Mouse (Mus musculus) right cerebral cortex, postnatal 25 days (tissue): ENCODE results near the gene Nek7.

Source experiments
- DNase-seq: peaks from one replicate; pipeline ENCODE4 v3.0.0; 2022

The Nek7 gene

GRCm38 (mm10) chr1:138607862-138608261 lies 12.1 kb downstream of the Nek7 start:
- no peak for DNase-seq

DNA sequence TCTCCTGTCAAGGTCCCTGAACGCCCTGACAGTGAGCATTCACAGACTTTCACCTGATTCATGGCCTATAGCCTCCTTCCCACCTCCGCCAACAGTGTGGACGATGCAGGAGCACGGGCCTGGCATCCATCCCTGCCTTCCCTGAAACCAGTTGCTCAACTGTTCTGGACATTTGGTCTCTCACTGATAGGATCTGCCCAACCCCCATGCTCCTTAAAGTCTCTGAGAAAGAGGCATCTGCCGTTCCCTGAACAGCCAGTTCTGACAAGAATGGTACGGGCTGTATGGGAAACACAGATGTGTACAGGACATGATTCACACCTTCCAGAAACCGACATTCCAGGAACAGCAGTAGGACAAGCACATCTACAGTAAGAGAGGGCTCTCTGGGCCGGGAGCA lies 13.2 kb downstream of the Nek7 start:
- DNase-seq, result no peak

- no peak for DNase-seq
These were observed 15.2 kb downstream of the Nek7 start for GRCm38 (mm10) chr1:138604736-138605135.

DNA sequence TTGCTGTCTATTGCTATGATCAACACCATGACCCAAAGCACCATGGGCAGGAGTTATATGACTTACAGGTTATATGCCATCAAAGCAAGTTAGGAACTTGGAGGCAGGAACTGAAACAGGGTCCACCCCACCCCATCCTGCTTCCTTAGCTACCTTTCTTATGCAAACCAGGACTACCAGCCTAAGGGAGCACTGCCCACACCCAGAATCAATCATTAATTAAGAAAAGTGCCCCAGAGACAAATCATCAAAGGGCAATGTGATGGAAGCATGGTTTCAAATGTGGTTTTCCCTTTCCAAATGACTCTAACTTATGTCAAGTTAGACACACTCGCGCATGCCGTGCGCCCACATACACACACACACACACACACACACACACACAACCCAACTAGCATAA lies 16.0 kb downstream of the Nek7 start:
- DNase-seq, result no peak

DNA sequence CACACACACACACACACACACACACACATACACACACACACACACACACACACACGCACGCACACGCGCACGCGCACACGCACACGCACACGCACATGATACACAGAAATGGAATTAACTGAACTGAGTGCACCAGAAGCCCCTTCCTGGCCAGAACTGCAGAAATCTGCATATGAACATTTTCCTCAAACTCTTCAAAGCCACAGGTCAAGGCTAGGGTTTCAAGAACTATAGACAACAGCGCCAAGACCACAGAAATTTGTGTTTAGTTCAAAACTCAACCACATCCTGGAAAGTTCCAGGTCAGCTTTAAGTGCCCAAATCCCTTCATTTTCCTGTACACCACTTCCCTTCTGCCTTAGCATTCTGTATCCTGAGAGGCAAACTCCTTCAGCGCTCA lies 21.9 kb downstream of the Nek7 start:
- DNase-seq, result no peak

GRCm38 (mm10) chr1:138596127-138596706 lies 23.7 kb downstream of the Nek7 start:
- no peak for DNase-seq

- DNase-seq, result no peak
These were observed 25.0 kb downstream of the Nek7 start for GRCm38 (mm10) chr1:138594910-138595309.

DNA sequence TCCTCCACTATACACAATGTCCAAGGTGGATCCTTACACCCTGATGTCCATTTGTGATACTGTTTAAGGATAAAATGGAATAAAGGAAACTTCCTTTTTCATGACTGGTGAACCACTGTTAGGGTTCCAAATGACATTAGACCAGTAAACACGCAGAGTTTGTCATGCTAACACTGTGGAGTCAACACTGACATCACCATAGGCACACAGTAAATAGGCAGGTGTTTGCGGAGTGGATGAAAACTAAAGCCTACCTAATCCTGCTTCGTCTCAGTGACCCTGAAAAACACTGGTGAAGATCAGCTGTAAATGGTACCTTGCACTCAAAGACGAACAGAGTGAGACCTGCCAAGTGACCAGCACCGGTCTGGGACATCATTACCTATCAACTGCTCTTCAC lies 26.0 kb downstream of the Nek7 start:
- DNase-seq, result no peak

DNA sequence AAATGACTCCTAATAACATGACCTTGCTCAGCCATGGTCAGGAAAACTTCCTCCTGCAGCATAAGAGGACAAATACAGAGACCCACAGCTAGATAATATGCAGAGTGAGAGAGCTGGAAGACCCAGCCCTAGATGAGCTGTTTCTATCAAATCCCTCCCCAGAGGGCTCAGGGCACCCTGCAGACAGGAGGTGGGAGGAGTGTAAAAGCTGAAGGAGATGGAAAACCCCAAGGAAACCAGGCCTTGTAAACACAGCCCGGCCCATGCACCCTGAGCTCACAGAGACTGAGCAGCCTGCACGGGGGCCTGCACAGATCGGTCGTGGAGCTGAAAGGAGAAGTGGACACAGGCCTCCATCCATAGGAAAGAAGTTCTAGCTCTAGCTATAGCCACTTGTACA lies 27.5 kb downstream of the Nek7 start:
- no peak for DNase-seq

GRCm38 (mm10) chr1:138590451-138591022 lies 29.4 kb downstream of the Nek7 start:
- no peak for DNase-seq

DNA sequence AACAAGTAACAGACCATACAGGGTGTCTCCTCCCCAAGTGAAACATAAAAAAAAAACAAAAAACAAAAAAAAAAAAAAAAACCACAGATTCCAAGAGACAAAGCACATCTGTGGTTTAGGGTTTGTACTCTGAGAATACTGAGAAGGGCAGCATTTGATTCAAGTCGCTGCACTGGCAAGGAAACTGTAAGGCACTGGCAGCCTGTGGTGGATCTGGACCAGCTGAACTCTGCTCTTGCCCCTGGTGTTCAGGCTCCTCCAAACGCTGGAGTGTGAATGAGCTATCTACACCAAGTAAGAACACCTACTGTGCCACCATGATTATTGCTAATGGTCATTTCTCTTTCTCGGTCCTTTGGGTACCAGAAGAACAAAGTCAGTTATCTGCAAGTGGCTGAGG lies 30.8 kb downstream of the Nek7 start:
- DNase-seq, result no peak

DNA sequence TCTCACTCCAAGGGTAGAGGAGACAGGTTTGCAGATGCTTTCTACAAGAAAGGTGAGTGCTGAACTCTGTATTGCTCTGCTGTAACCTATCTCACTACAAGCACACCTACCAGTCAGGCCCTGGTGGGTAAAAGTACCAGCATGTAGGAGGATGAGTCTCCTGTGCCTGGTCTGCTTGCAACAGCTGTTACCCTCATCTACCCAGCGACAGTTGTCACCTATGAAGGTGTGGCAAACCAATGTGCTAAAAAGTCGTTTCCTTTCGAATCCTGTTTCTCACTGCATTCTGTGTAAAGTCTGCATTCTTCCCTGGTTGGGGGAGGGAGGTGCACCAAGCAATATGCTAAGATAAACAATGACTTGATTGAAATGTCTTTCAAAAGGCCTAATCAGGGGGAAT lies 32.1 kb downstream of the Nek7 start:
- DNase-seq, result no peak

- DNase-seq, result no peak
These were observed 33.0 kb downstream of the Nek7 start for GRCm38 (mm10) chr1:138586891-138587290.

DNA sequence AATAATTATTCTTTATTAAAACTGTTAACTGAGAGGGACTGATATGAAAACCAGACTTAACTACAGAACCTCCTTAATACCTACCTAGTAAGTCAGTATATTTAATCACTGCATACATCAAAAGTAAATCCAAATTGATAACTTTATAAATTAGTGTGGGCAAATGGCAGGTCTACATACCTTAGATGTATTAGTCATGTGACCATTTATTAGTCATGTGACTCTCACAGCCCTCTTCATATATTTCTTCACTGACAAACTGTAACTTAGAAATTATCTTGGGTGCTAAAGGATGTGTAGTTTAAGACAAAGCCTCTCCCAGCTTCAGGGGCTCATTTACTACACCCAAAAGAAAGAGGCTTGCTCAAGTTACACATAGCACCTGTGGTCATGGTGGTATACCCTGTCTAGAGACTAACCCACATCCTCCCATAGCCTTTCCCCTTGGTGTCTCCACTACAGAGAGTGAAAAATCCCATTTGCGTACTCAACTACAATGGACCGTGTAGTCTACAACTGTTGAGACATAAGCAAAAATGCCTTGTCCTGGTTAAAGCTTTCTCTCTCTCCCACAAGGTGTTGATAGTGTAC lies 35.4 kb downstream of the Nek7 start:
- DNase-seq, result no peak

DNA sequence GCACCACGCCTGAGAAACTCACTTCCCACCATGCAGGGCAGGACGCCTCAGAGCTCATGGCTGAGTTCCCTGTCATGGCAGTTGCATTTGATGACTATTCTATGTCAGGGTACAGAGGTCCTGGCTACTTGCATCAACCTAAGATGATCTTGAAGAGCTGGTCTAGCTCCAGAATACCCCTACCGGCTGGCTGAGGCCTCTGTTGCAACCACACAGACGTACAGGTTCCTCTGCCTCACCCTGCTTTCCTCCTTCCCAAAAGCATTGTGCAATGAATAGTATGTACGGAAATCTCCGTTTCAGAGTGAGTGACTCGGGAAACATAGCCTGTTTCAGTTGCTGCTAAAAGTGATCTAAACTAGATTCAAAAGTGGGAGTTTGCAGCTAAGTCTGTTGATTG lies 37.7 kb downstream of the Nek7 start:
- no peak for DNase-seq

DNA sequence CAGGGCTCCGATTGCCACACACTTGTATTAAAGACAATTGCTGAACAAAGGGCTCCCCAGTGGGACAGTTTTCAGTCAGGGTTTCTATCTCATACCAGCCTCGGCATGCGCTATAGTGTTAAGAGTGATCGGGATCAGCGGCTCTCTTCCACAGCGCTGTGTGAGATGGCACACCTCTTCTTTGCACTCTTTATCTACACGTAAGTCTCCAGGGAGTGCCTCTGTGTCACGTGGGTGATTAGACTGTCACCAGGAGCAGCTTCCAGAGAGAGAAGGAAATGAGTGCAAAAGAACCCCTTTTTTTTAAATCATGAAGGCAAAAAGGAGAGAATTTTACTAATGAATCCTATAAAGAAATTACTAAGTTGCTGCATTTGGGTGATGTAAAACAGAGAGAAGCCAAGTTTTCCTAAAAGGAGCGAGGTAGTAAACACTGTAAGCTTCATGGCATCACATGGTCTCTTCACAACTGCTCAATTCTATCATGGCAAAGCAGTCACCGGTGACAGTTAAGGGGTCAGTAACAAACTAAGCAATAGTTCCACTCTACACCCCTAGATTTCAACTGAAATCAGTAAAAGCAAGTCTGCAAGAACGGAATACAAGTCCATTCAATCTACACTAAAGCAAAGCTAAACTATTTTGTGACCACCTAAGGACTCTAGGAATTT lies 40.0 kb downstream of the Nek7 start:
- no peak for DNase-seq

GRCm38 (mm10) chr1:138579207-138579606 lies 40.7 kb downstream of the Nek7 start:
- DNase-seq, result no peak

DNA sequence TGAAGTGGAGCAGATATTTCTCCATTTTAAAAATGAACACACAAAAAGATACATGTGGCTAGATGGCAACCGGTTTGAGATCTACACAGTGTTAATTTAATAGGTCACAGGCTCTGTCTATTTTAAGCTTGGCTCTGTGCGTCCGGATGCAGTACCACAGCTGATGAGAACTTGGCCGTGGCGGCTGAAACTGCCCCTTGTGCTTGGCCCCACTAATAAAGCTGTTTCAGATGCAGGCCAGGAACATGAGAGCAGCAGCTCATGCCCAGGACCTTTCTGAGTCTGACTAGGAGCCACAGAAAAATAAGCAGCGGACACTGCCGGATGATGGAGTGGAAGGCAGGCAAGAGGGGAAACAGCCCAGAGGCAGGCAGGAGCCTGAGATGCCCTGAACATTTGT lies 43.1 kb downstream of the Nek7 start:
- DNase-seq, result no peak

DNA sequence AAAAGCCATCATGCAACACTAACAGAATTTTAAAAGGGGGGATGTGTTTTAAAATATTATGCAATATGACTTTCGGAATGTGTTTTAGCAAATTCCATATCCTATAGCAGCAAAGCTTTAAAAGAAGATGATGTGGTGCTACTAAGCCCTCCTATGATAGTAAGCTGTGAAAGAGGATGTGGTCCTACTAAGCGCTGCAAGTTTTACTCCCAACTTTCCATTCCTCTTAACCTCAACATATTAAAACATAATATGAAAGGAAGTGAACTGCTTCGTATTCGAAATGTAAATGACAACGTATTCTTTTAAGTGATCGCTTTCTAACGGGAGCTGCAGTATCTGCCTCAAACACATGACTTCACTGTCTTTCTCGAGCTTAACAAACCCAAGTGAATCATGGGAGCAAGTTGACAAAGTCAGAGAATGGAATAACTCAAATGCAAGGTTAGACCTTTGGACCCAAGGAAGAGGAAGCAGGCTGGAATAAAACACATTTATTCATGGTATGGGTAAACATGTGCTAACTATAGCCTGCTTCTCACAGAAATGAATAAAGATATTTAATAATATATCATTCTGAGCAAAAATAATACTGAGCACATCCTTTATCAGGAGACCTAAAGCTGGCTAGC lies 43.8 kb downstream of the Nek7 start:
- no peak for DNase-seq

DNA sequence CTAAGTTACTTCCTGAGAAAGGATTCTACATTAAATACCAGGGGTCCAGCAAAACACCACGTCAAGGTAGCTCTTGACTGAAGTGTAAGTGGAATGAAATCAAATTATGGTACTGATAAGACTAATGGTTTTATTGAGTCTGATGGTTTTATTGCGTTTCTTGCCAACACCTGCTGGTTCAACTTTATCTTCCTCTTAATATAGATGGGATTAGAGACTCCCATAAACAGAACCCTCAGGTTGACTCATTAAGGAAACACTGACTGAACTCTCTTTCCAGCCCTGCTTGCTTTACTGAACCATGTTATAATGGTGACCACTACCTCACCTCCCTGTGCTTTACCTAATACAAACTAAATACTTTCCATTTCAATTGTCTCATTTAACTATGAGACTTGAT lies 44.3 kb downstream of the Nek7 start:
- DNase-seq, result no peak

- no peak for DNase-seq
These were observed 48.2 kb downstream of the Nek7 start for GRCm38 (mm10) chr1:138571565-138572361.

DNA sequence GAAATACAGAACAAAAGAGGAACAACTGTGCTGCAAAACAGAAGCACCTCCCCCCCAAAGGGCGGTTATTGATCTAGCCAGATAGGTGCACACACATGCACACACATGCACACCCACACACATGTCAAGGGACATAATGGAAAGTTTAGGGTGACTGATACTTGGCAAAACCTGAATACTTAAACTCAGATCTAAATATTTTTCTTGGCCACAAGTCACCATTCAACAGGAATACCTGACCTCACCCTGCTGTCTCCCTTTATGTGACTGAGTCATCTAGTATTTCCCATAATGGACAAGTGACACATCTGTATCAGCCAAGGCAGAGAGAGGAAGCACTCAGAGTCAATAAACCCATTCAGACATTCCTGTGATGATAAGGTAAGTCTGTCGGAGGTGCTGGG lies 48.9 kb downstream of the Nek7 start:
- no peak for DNase-seq
